Mouse (Mus musculus): Measurements from ENCODE around the gene Kif4. TPM values are rescaled to one million over a fixed set of nuclear protein-coding genes. Genes with fewer than 3 reads are reported as not detected.

The Kif4 gene
- polyA plus RNA-seq, 1 experiment from 2014 or later = 8.6 TPM

DNA sequence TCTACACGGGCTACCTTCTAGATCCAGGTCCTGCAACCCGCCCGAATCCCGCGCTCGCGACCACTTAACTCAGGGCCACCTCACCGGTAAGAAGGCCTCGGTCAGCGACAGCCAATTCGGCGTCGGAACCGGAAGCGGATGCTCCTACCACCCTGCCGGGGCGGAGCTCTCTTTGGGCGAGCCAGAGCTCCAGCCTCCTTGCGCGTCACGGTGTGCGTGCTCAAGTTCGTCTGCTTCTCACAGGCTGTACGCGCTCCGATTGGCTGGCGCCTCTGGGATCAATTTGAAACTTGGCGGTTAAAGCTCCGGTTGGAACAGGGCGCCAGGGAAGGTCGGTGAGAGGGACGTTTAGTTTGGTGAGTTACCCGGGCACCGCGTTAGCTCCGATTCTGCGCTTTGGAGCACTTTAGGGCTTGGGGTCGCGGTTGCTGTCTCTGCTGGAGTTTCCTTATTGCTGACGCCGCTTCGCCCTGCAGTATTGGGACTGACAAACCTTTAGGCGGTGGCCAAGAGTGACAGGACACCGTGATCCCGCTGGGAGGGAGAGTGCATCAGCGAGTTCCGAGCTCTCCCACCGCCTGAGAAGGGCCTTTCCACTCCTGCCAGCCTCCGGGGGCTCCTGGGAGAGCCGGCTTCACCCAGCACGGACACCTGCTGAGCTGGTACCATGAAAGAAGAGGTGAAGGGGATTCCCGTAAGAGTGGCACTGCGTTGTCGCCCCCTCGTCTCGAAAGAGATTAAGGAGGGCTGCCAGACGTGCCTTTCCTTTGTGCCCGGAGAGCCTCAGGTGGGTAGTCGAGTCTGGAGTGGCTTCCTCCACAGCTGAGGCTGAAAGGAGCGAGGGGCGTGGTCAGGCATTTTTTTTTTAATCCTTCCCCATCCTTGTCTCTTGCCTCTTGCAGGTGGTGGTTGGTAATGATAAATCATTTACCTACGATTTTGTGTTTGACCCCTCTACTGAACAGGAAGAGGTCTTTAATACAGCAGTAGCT, 561 bp downstream of the Kif4 start, which contains the start of gene Pdzd11:
Gene Pdzd11 (minus strand): TSS at position 767 of the 992 bp plus-strand sequence.
- H3K4me1 ChIP-seq (ENCODE audit: control insufficient read depth, insufficient read depth, low read length) = no peaks in the 10 kb centered on the region
- H3K4me2 ChIP-seq (ENCODE audit: low read length) = peak within 1 kb of the TSS; percentile 71
- DNase-seq = peak; percentile 96
- H3K9ac ChIP-seq (replicated peaks; ENCODE audit: low read length) = peak within 1 kb of the TSS; percentile 52
- H3K27me3 ChIP-seq (ENCODE audit: control insufficient read depth, insufficient read depth, low read length) = no peaks in the 10 kb centered on the region
- peaks cover 8% of the 10 kb centered on the region for H3K36me3 ChIP-seq (ENCODE audit: control insufficient read depth, insufficient read depth, low read length)
- no peaks in the 10 kb centered on the region for H3K9me3 ChIP-seq (ENCODE audit: control insufficient read depth, low read length)
- H3K27ac ChIP-seq (replicated peaks; ENCODE audit: low read depth, low read length) = peak within 1 kb of the TSS; percentile 54; the same call in 1 of the 2 replicates
- WGBS = 16% methylated on average over 62 of the region's 62 CpGs
- peak within 1 kb of the TSS; percentile 46 for H3K4me3 ChIP-seq (replicated peaks; ENCODE audit: low read depth, low read length)
- peak; percentile 99 for ATAC-seq (ENCODE audit: low FRiP score, low TSS enrichment)

DNA sequence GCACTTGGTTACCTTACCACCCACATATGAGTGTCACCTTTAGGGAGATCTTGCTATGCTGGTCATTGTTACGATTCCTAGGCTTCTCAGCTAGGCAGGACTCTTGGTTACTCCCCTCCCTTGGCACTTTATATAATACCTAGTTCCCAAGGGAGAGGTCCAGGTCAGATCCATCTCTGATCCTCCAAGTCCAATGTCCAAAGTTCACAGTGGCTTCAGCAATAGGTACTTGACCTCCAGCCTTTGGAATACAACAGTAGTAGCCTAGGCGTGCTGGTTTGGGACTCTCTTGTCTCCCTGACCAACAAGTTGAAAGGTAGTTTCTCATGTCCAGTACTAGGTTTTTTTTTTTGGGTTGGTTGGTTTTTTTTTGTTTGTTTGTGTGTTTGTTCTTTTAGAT, 3.5 kb downstream of the Kif4 start:
- Histone ChIP-seq H3K9me3 (ENCODE audit: control insufficient read depth, low read length) (no peaks in the 10 kb centered on the region), H3K27me3 (ENCODE audit: control insufficient read depth, insufficient read depth, low read length) (no peaks in the 10 kb centered on the region), H3K4me3 (replicated peaks; ENCODE audit: low read depth, low read length) (no peak overlapping the region), H3K4me2 (ENCODE audit: low read length) (no peak overlapping the region), H3K36me3 (ENCODE audit: control insufficient read depth, insufficient read depth, low read length) (no peaks in the 10 kb centered on the region), H3K4me1 (ENCODE audit: control insufficient read depth, insufficient read depth, low read length) (no peaks in the 10 kb centered on the region), H3K27ac (replicated peaks; ENCODE audit: low read depth, low read length) (no peak overlapping the region), H3K9ac (replicated peaks; ENCODE audit: low read length) (no peak overlapping the region)
- DNase-seq (no peak), ATAC-seq (ENCODE audit: low FRiP score, low TSS enrichment) (no peak)
- 93% methylated on average over 2 of the region's 2 CpGs for WGBS

DNA sequence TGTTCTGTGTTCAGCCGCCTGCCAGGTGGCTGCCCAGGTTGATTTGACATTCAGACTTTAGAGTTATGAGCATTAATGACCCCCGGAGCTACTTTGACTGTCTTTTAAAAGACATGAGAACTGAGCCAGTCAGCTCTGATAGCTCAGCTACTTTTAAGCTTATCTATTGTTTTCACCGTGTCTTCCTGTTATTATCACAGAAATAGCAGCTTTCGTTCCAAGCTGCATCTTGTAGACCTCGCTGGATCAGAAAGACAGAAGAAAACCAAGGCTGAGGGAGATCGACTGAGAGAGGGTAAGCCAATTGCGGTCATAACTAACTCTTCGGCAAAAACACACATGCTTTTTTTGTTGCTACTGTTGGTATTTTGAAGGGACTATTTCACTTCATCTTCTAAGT, 12.9 kb downstream of the Kif4 start:
- WGBS = 96% methylated on average over 8 of the region's 8 CpGs
- DNase-seq = no peak
- Histone ChIP-seq H3K9me3 (ENCODE audit: control insufficient read depth, low read length) (no peaks in the 10 kb centered on the region), H3K27ac (replicated peaks; ENCODE audit: low read depth, low read length) (no peak overlapping the region), H3K36me3 (ENCODE audit: control insufficient read depth, insufficient read depth, low read length) (no peaks in the 10 kb centered on the region), H3K4me3 (replicated peaks; ENCODE audit: low read depth, low read length) (no peak overlapping the region), H3K4me1 (ENCODE audit: control insufficient read depth, insufficient read depth, low read length) (no peaks in the 10 kb centered on the region), H3K27me3 (ENCODE audit: control insufficient read depth, insufficient read depth, low read length) (no peaks in the 10 kb centered on the region), H3K9ac (replicated peaks; ENCODE audit: low read length) (no peak overlapping the region), H3K4me2 (ENCODE audit: low read length) (no peak overlapping the region)
- ATAC-seq (ENCODE audit: low FRiP score, low TSS enrichment) = no peak

DNA sequence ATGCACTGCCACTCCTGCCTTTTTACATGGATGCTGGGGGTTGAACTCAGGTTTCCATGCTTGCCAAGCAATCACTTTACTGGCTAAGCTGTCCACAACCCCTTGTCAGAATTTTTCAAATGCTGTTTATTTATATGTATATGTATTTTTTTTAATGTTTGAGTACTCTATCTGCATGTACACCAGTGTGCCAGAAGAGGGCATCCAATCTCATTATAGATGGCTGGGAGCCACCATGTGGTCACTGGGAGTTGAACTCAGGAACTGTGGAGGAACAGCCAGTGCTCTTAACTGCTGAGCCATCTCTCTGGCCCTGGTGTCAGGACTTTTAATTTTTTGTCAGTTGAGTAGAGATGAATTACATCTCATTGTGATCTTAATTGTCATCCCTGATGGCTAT, 27.3 kb downstream of the Kif4 start:
- Histone ChIP-seq H3K9me3 (ENCODE audit: control insufficient read depth, low read length) (no peaks in the 10 kb centered on the region), H3K36me3 (ENCODE audit: control insufficient read depth, insufficient read depth, low read length) (no peaks in the 10 kb centered on the region), H3K4me2 (ENCODE audit: low read length) (no peak overlapping the region), H3K4me1 (ENCODE audit: control insufficient read depth, insufficient read depth, low read length) (no peaks in the 10 kb centered on the region), H3K27me3 (ENCODE audit: control insufficient read depth, insufficient read depth, low read length) (no peaks in the 10 kb centered on the region), H3K9ac (replicated peaks; ENCODE audit: low read length) (no peak overlapping the region), H3K4me3 (replicated peaks; ENCODE audit: low read depth, low read length) (no peak overlapping the region), H3K27ac (replicated peaks; ENCODE audit: low read depth, low read length) (no peak overlapping the region)
- ATAC-seq (ENCODE audit: low FRiP score, low TSS enrichment) (no peak), DNase-seq (no peak)

DNA sequence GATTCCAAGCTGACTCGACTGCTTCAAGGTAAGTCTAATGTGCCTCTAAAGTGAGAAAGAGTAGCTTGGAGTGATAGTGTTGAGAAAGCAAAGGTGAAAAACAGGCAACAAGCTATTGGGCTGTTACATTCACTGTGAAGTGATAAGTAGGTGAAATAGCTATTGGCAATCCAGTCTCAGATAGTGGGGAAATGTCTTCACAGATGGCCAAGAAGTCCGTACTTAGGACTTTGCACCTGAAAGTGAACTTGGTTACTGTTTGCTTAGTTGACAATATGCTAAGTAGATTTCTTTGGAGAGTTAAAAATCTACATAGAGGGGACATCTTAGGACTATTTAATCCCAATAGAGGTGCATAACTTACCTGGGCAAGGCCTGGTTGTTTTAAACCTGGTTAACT, 39.3 kb downstream of the Kif4 start:
- H3K9me3 ChIP-seq (ENCODE audit: control insufficient read depth, low read length) = no peaks in the 10 kb centered on the region
- H3K36me3 ChIP-seq (ENCODE audit: control insufficient read depth, insufficient read depth, low read length) = no peaks in the 10 kb centered on the region
- H3K27ac ChIP-seq (replicated peaks; ENCODE audit: low read depth, low read length) = no peak overlapping the region
- no peak overlapping the region for H3K4me3 ChIP-seq (replicated peaks; ENCODE audit: low read depth, low read length)
- no peak overlapping the region for H3K9ac ChIP-seq (replicated peaks; ENCODE audit: low read length)
- no peaks in the 10 kb centered on the region for H3K27me3 ChIP-seq (ENCODE audit: control insufficient read depth, insufficient read depth, low read length)
- no peaks in the 10 kb centered on the region for H3K4me1 ChIP-seq (ENCODE audit: control insufficient read depth, insufficient read depth, low read length)
- no peak for ATAC-seq (ENCODE audit: low FRiP score, low TSS enrichment)
- H3K4me2 ChIP-seq (ENCODE audit: low read length) = no peak overlapping the region
- 87% methylated on average over 2 of the region's 2 CpGs for WGBS
- DNase-seq = no peak

DNA sequence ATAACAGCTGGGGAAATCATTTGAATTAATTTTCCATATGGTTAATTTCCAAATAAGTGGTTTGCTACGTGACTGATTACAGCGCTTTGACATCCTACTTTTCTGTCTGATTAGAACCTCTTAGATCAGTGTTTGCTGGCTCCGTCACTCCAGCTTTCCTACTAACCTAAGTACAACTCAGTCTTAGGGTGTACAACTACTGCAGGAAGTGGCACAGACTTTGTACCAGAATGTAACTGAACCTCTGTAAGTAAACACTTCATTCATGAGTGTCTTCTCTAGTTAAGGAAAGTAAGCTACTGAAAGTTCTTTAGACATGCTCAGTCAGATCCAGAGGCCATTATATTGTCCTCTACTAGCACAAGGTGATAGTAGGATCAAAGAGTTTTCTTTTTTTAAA, 52.7 kb downstream of the Kif4 start:
- Histone ChIP-seq H3K27me3 (ENCODE audit: control insufficient read depth, insufficient read depth, low read length) (no peaks in the 10 kb centered on the region), H3K36me3 (ENCODE audit: control insufficient read depth, insufficient read depth, low read length) (no peaks in the 10 kb centered on the region), H3K9ac (replicated peaks; ENCODE audit: low read length) (no peak overlapping the region), H3K4me1 (ENCODE audit: control insufficient read depth, insufficient read depth, low read length) (no peaks in the 10 kb centered on the region), H3K9me3 (ENCODE audit: control insufficient read depth, low read length) (no peaks in the 10 kb centered on the region), H3K4me3 (replicated peaks; ENCODE audit: low read depth, low read length) (no peak overlapping the region), H3K27ac (replicated peaks; ENCODE audit: low read depth, low read length) (no peak overlapping the region), H3K4me2 (ENCODE audit: low read length) (no peak overlapping the region)
- 84% methylated on average over 3 of the region's 3 CpGs for WGBS
- DNase-seq (no peak), ATAC-seq (ENCODE audit: low FRiP score, low TSS enrichment) (no peak)

DNA sequence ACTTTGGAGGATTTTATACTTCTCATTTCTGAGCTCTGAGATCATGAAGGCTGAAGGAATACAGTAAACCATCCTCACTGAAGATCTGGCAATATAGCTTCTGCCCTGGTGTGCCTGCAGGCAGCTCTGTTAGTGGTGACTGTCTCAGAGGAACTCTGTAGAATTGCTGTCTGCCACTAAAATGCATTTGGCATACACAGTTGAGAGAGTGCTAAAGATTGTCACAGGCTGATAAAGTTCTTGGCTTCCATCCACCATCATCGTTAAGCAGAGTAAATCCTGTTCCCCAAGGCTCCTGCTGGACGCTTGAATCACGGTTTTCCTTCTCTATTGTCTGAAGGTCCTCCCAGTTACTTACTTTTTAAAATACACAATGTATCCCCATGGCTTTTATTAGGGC, 61.0 kb downstream of the Kif4 start:
- H3K9me3 ChIP-seq (ENCODE audit: control insufficient read depth, low read length) = no peaks in the 10 kb centered on the region
- H3K36me3 ChIP-seq (ENCODE audit: control insufficient read depth, insufficient read depth, low read length) = no peaks in the 10 kb centered on the region
- H3K4me1 ChIP-seq (ENCODE audit: control insufficient read depth, insufficient read depth, low read length) = no peaks in the 10 kb centered on the region
- H3K4me3 ChIP-seq (replicated peaks; ENCODE audit: low read depth, low read length) = no peak overlapping the region
- no peak overlapping the region for H3K4me2 ChIP-seq (ENCODE audit: low read length)
- no peaks in the 10 kb centered on the region for H3K27me3 ChIP-seq (ENCODE audit: control insufficient read depth, insufficient read depth, low read length)
- DNase-seq (no peak), ATAC-seq (ENCODE audit: low FRiP score, low TSS enrichment) (no peak)
- no peak overlapping the region for H3K27ac ChIP-seq (replicated peaks; ENCODE audit: low read depth, low read length)
- H3K9ac ChIP-seq (replicated peaks; ENCODE audit: low read length) = no peak overlapping the region
- WGBS = 68% methylated on average over 3 of the region's 3 CpGs

DNA sequence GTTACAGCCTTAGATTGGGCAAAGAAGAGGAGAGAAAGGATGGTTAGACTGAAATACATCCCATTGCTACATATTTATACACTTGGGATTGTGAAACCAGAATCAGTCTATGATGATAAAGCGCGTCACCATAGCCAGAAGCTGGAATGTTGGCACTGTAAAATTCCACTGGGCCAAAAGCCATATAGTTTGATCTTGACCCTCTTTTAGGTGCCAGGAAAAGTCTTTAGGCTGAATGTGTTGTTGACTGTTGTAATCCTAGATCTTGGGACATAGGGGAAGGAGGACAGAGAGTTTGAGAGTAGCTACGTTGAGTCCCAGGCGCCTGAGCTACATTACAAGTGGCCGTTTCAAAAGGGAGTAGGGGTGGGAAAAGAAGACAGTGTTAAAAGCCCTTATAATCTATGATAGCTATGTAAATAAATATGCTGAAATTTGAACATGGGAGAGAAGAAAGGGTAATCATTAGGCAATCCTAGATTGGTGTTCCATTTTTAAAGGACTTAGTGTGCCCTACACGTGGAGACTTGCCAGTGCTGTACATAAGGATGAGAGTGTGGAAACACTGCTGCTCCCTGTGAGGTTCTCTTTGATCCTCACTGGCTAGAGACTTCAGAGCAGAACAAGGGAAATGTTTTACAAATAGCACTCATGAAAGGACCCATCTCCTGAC, 62.0 kb downstream of the Kif4 start:
- Histone ChIP-seq H3K36me3 (ENCODE audit: control insufficient read depth, insufficient read depth, low read length) (no peaks in the 10 kb centered on the region), H3K4me3 (replicated peaks; ENCODE audit: low read depth, low read length) (no peak overlapping the region), H3K9ac (replicated peaks; ENCODE audit: low read length) (no peak overlapping the region), H3K27me3 (ENCODE audit: control insufficient read depth, insufficient read depth, low read length) (no peaks in the 10 kb centered on the region), H3K4me1 (ENCODE audit: control insufficient read depth, insufficient read depth, low read length) (no peaks in the 10 kb centered on the region), H3K9me3 (ENCODE audit: control insufficient read depth, low read length) (no peaks in the 10 kb centered on the region), H3K4me2 (ENCODE audit: low read length) (no peak overlapping the region), H3K27ac (replicated peaks; ENCODE audit: low read depth, low read length) (no peak overlapping the region)
- no peak for DNase-seq
- ATAC-seq (ENCODE audit: low FRiP score, low TSS enrichment) = no peak
- 88% methylated on average over 6 of the region's 6 CpGs for WGBS

DNA sequence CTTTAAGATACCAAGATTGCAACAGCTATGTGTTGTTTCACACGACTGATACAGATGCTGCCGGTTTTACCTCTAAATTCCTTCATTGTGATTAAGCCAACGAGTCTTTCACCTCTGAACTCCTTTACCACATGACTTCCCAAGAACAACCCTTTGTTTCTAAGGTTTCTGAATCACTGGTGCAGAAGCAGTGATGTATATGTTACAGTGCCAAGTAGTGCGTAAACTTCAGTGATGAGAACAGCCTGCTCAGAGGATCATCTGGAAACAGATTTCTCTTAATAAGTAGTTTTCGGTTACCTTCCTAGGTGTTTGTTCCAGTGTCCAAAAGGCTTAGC, 62.5 kb downstream of the Kif4 start:
- DNase-seq (no peak), ATAC-seq (ENCODE audit: low FRiP score, low TSS enrichment) (no peak)
- WGBS = 82% methylated on average over 5 of the region's 5 CpGs

More for the DNA sequence above, 62.5 kb downstream of the Kif4 start:
- H3K9ac ChIP-seq (replicated peaks; ENCODE audit: low read length) = no peak overlapping the region
- H3K4me1 ChIP-seq (ENCODE audit: control insufficient read depth, insufficient read depth, low read length) = no peaks in the 10 kb centered on the region
- H3K27me3 ChIP-seq (ENCODE audit: control insufficient read depth, insufficient read depth, low read length) = no peaks in the 10 kb centered on the region
- H3K9me3 ChIP-seq (ENCODE audit: control insufficient read depth, low read length) = no peaks in the 10 kb centered on the region
- no peak overlapping the region for H3K4me3 ChIP-seq (replicated peaks; ENCODE audit: low read depth, low read length)
- no peak overlapping the region for H3K27ac ChIP-seq (replicated peaks; ENCODE audit: low read depth, low read length)
- no peak overlapping the region for H3K4me2 ChIP-seq (ENCODE audit: low read length)
- no peaks in the 10 kb centered on the region for H3K36me3 ChIP-seq (ENCODE audit: control insufficient read depth, insufficient read depth, low read length)
